Mouse (Mus musculus) intestine, embryonic 15.5 days (tissue): Measurements from ENCODE around the gene Aida. TPM values are rescaled to one million over a fixed set of nuclear protein-coding genes. Genes with fewer than 3 reads are reported as not detected.
"Not testable (repeated sequence)": the region's sequence is repeated elsewhere in the genome, so short reads cannot be mapped to it uniquely, and the experiment has no call there.

Experiments used
- ATAC-seq: fragments of 200-750 bp; cut with Nextera tagmentation; 2 replicates; pipeline ENCODE4 v1.8.0; 2017; ENCODE audit warnings: moderate TSS enrichment, moderate library complexity
- H3K27ac ChIP-seq: fragments of 300-500 bp; sonication (generic); 2 replicates; pipeline ENCODE4 v1.5.1; 2015; ENCODE audit warnings: mild to moderate bottlenecking, inconsistent platforms
- H3K27me3 ChIP-seq: fragments of 300-500 bp; sonication (generic); replicated peaks from 2 replicates; pipeline ENCODE4 v1.6.1; 2015; ENCODE audit warnings: inconsistent platforms
- H3K36me3 ChIP-seq: fragments of 300-500 bp; sonication (generic); 2 replicates; pipeline ENCODE4 v1.6.1; 2015; ENCODE audit warnings: inconsistent platforms
- H3K4me1 ChIP-seq: fragments of 300-500 bp; sonication (generic); replicated peaks from 2 replicates; pipeline ENCODE4 v1.6.1; 2015; ENCODE audit warnings: inconsistent platforms
- H3K4me2 ChIP-seq: fragments of 300-500 bp; sonication (generic); replicated peaks from 2 replicates; pipeline ENCODE4 v1.6.1; 2015; ENCODE audit warnings: mild to moderate bottlenecking, inconsistent platforms
- H3K4me3 ChIP-seq: fragments of 300-500 bp; sonication (generic); replicated peaks from 2 replicates; pipeline ENCODE4 v1.5.1; 2015; ENCODE audit warnings: inconsistent platforms
- H3K9ac ChIP-seq: fragments of 300-500 bp; sonication (generic); 2 replicates; pipeline ENCODE4 v1.6.1; 2015; ENCODE audit warnings: inconsistent platforms
- H3K9me3 ChIP-seq: fragments of 300-500 bp; sonication (generic); 2 replicates; pipeline ENCODE4 v1.6.1; 2016; ENCODE audit warnings: inconsistent platforms
- WGBS: fragments of 180-500 bp; shearing (Covaris S2); methylation state at CpG from one replicate; pipeline ENCODE4 v1.1.7; 2015; 5-methylcytosine and 5-hydroxymethylcytosine counted together
- polyA plus RNA-seq: library from polyadenylated mRNA; unstranded; fragments of >200 nt; fragmentation: Nextera tagmentation; extraction: Ambion mirVana; gene quantifications from 2 replicates; pipeline ENCODE4 v1.2.1, GENCODE M21; 2015

Aida gene
- polyA plus RNA-seq, 1 experiment from 2014 or later = 42.4 TPM

DNA sequence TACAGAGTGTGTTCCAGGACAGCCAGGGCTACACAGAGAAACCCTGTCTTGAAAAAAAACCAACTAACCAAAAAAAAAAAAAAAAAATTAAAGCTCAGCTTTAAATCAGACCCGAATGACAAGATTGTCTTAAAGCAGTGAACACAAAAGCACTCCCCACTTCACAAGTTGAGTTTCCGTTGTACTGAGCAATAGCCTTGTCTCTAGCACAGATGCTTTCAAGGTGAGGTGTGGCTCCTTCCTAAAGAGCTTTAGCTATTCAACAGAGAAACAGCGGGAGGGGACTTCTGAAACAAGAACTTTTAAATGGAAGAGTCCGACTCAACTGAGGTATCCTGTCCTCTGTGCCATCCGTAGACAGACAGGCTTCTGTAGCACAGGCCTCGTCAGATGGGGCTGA is 28.0 kb downstream of the Aida start:
- no peak overlapping the region for H3K27ac ChIP-seq
- 96% methylated on average over 6 of the region's 6 CpGs for WGBS
- no peaks in the 10 kb centered on the region for H3K4me1 ChIP-seq
- no peaks in the 10 kb centered on the region; the same call in 1 of the 2 replicates for H3K9me3 ChIP-seq
- no peak overlapping the region for H3K9ac ChIP-seq
- H3K4me3 ChIP-seq = no peak overlapping the region
- H3K36me3 ChIP-seq = peaks cover 43% of the 10 kb centered on the region
- H3K4me2 ChIP-seq = no peak overlapping the region
- no peaks in the 10 kb centered on the region for H3K27me3 ChIP-seq
- no peak for ATAC-seq

DNA sequence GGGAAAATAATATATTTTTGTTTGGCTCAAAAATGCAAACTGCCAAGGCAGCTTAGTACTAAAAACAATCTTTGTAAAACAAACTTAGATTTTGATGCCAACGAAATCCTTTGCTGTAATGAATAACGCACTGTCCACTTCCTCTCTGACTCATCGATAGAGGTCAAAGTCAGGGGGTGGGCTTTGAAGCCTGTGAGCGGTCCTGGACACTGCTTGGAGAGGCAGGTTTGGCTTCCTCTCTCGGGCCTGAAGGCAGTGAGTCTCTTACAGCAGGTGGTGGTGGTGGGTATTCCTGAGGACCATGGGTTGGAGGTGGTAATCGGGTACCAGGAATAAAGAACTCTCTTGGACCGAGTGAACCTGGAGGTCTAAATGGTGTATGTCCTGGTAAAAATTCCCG is 30.8 kb downstream of the Aida start:
- no peak for ATAC-seq
- peaks cover 50% of the 10 kb centered on the region for H3K36me3 ChIP-seq
- no peak overlapping the region for H3K4me2 ChIP-seq
- H3K9ac ChIP-seq = no peak overlapping the region
- H3K27me3 ChIP-seq = no peaks in the 10 kb centered on the region
- no peaks in the 10 kb centered on the region for H3K4me1 ChIP-seq
- no peak overlapping the region for H3K4me3 ChIP-seq
- H3K9me3 ChIP-seq = no peaks in the 10 kb centered on the region; the same call in 1 of the 2 replicates
- 91% methylated on average over 8 of the region's 8 CpGs for WGBS
- H3K27ac ChIP-seq = no peak overlapping the region

DNA sequence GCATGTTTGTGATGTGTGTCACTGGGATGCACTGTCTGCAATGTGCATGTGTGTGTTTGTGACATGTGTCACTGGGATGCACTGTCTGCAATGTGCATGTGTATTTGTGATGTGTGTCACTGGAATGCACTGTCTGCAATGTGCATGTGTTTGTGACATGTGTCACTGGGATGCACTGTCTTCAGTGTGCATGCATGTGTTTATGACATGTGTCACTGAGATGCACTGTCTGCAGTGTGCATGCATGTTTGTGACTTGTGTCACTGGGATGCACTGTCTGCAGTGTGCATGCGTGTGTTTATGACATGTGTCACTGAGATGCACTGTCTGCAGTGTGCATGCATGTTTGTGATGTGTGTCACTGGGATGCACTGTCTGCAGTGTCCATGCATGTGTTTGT is 46.5 kb downstream of the Aida start:
- not testable (repeated sequence) for H3K27ac ChIP-seq, H3K4me3 ChIP-seq, H3K4me1 ChIP-seq, ATAC-seq, H3K27me3 ChIP-seq, H3K9ac ChIP-seq, H3K9me3 ChIP-seq, H3K4me2 ChIP-seq
- peaks cover 17% of the 10 kb centered on the region for H3K36me3 ChIP-seq
- 97% methylated on average over 1 of the region's 1 CpGs for WGBS

DNA sequence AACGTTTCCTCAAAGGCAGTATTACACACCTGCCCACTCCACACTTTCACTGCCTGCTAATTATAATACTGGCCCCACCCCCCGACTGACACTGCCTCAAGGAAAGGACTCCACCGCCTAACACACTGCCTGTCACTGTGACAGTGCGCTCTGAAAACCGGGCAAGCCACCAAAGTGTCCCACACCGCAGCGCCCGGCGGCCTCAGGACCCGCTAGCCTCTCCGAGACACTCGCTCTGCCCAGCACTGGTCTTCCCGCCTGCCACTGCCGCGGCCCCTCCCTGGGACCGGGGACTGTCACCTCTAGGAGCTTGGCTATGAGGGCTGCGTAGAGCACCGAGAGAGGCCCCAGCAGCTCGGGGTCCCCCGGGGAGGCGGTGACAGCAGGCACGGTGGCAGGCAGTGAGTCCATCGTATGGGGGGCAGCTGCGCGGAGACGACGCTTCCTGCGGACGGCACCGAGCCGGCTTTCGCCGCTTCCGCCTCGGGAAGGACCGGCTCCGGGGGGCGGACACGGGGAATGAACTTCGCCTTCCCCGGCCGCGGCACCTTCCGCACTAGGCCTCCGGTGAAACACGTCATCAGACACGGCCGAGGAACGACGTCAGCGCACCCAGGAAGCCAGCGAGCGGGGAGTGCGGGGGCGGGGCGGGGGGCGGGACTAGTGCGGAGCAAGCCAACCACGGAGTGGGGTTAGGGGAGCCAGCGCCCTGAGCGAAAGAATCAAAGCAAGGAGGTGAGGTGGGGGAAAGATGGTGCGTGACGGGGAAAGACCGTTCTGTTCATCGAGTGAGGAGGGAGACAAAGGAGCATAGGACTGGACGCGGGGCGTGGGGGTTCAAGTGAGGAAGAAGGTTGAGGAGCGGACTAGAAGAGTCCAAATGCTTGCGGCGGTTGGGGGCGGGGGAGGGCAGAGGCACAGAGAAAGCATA is 48.8 kb downstream of the Aida start:
- H3K36me3 ChIP-seq = peaks cover 24% of the 10 kb centered on the region
- ATAC-seq = peak; percentile 99

DNA sequence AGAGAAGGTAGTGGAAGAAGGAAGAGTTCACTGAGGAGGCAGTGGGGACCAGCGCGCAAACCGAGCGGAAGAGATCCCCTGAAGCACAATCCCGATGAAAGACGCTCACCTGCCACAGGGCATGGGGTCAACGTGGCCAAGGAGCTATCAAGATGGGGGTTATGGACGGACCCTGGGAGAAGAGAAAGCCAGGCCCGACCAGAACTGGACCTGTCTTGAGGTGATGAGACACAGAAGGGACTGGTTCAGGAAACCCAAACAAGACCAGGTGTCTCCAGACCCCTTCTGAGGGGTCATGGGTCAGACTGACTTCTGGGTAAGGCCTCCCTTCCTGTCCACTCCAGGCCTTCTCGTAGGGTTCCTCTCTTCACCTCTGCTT is 49.4 kb downstream of the Aida start:
- no peak for ATAC-seq
- peak overlapping the region; percentile 18; the same call in 1 of the 2 replicates for H3K27ac ChIP-seq
- peak overlapping the region; percentile 97 for H3K4me3 ChIP-seq
- H3K9me3 ChIP-seq = no peaks in the 10 kb centered on the region
- no peaks in the 10 kb centered on the region for H3K27me3 ChIP-seq
- no peaks in the 10 kb centered on the region; the same call in 1 of the 2 replicates for H3K4me1 ChIP-seq
- peaks cover 24% of the 10 kb centered on the region for H3K36me3 ChIP-seq
- 4% methylated on average over 10 of the region's 10 CpGs for WGBS
- peak overlapping the region; percentile 92 for H3K9ac ChIP-seq
- H3K4me2 ChIP-seq = peak overlapping the region; percentile 88

More for the DNA sequence above, 48.8 kb downstream of the Aida start:
- H3K4me3 ChIP-seq = peak overlapping the region; percentile 97
- no peaks in the 10 kb centered on the region; the same call in 1 of the 2 replicates for H3K4me1 ChIP-seq
- no peaks in the 10 kb centered on the region for H3K27me3 ChIP-seq
- WGBS = under 1% methylated on average over 72 of the region's 72 CpGs
- peak overlapping the region; percentile 88 for H3K4me2 ChIP-seq
- peak overlapping the region; percentile 84 for H3K27ac ChIP-seq
- no peaks in the 10 kb centered on the region for H3K9me3 ChIP-seq
- peak overlapping the region; percentile 92 for H3K9ac ChIP-seq

DNA sequence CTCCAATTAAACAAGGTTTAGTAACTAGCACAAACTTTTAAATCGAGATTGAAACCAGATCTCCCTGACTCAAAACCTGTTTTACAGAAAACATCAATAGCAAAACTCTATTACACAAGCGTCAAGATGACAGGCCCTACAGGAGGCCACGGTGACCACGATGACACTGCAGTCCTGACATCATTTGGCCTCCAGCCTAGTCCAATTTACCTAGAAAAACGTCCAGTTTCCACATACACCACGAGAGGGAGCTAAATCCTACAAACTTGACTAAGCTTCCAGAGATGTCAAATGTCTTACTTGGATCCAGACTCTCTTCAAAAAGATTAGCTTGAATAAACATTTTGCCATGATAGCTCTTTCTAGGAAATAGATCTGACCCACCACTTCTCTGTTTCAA is 53.5 kb downstream of the Aida start:
- Histone ChIP-seq H3K4me3 (no peak overlapping the region), H3K27me3 (no peaks in the 10 kb centered on the region), H3K27ac (no peak overlapping the region), H3K36me3 (peaks cover 22% of the 10 kb centered on the region), H3K4me1 (no peaks in the 10 kb centered on the region; the same call in 1 of the 2 replicates), H3K4me2 (no peak overlapping the region), H3K9me3 (no peaks in the 10 kb centered on the region), H3K9ac (no peak overlapping the region)
- 22% methylated on average over 6 of the region's 6 CpGs for WGBS
- no peak for ATAC-seq

DNA sequence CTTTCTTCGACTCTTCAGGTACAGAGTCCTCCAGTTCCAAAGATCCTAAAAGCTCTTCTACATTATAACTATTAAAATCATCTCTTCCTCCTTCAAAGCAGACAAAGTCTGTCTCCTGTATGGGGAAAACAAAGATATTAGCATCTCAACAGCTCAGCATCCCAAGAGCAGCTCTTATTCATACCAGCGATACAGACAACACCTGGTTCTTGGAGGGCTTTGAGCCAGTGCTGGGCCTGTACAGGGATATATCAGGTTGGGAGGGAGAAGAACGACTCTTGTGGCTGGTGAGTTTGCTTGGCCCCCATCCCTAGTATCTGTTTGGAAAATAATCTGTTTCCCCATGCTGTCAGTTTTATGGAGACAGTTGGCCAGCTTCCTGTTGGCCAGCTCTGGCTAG is 62.5 kb downstream of the Aida start:
- Histone ChIP-seq H3K4me3 (no peak overlapping the region), H3K36me3 (peaks cover 36% of the 10 kb centered on the region), H3K9me3 (no peaks in the 10 kb centered on the region), H3K27me3 (no peaks in the 10 kb centered on the region), H3K4me1 (no peaks in the 10 kb centered on the region), H3K4me2 (no peak overlapping the region), H3K27ac (no peak overlapping the region), H3K9ac (no peak overlapping the region)
- 86% methylated on average over 3 of the region's 3 CpGs for WGBS
- no peak for ATAC-seq

DNA sequence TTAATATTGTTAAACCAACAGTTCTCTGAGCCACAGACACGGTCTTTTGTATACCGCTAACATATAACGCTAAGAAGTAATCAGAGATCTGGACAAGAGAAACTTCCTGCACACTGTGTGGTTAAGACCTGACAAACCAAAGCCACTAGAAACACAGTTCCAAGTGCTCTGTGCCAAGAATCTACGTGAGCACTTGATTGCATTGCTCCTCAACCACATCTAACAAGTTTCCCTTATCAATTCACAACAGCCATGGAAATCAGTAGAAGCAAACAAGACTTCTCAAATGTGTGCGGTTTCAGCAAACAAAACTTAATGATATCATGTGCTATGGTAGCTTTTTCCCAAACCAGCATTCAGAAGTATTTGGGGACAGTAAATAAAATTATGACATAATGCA is 65.9 kb downstream of the Aida start:
- peaks cover 37% of the 10 kb centered on the region for H3K36me3 ChIP-seq
- no peak overlapping the region for H3K4me2 ChIP-seq
- H3K4me3 ChIP-seq = no peak overlapping the region
- H3K9ac ChIP-seq = no peak overlapping the region
- ATAC-seq = no peak
- H3K27me3 ChIP-seq = no peaks in the 10 kb centered on the region
- H3K4me1 ChIP-seq = no peaks in the 10 kb centered on the region
- no peak overlapping the region for H3K27ac ChIP-seq
- no peaks in the 10 kb centered on the region for H3K9me3 ChIP-seq
- WGBS = 83% methylated on average over 5 of the region's 5 CpGs

DNA sequence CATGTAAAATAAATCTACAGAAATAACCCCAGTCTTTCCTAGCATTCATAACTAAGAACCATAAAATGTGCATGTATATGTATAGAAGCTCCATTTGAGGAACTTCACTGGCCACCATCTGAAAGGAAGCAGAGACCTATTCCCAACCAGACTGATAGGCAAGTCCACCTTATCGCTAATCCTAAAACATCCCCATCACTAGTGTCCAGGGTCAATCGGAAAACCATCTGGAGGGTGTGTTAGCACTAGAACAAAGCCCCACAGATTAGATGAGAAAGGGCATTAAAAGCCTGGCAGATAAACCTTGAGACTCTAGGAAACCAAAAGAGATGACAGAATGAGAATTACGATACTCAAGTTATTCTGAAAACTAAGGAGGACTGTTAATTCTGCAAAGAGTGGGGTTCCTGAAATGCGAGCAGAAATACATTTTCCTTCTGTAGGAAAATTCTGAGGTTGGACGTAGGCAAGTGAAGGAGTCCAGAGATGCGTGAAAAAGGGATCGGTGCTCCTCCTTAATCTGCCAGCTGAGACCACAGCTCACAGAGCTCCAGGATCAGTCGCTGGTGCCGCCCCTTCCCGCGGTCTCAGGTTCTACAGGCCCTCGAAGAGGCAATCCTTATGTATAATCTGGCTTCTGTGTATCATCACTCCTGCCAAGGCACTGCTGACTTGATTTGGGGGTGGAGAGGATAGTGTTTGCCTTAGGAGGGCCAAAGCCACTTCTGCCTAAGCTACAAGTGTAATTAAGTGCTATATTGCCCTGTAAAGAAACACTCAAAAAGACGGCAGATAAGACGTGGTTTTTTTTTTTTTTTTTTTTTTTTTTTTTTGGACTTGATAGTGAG is 66.6 kb downstream of the Aida start:
- Histone ChIP-seq H3K4me2 (no peak overlapping the region), H3K9me3 (no peaks in the 10 kb centered on the region), H3K4me3 (no peak overlapping the region), H3K36me3 (peaks cover 32% of the 10 kb centered on the region), H3K27me3 (no peaks in the 10 kb centered on the region), H3K4me1 (0 out of 2 replicates have a peak, but pooled peaks cover 5% of the 10 kb centered on the region), H3K27ac (no peak overlapping the region), H3K9ac (no peak overlapping the region)
- WGBS = 59% methylated on average over 14 of the region's 14 CpGs
- no peak for ATAC-seq

DNA sequence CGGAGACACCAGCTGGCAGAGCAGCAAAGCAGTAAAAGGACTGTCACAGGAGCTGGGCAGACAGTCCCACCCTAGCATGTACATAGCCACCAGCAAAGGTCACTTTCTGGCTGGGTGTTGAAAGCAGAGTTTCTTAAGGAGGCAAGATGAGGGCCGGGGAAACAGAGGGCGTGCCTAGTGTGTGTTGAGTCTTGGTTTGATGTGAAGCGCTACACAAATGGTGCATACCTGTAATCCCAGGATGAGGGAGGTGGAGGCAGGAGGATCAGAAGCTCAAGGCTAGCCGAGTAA is 67.1 kb downstream of the Aida start:
- H3K4me2 ChIP-seq = no peak overlapping the region
- H3K27ac ChIP-seq = no peak overlapping the region
- WGBS = 69% methylated on average over 5 of the region's 5 CpGs
- no peaks in the 10 kb centered on the region for H3K9me3 ChIP-seq
- ATAC-seq = peak; percentile 89
- H3K36me3 ChIP-seq = peaks cover 26% of the 10 kb centered on the region
- no peak overlapping the region for H3K9ac ChIP-seq
- H3K4me3 ChIP-seq = no peak overlapping the region
- H3K27me3 ChIP-seq = no peaks in the 10 kb centered on the region
- H3K4me1 ChIP-seq = peaks cover 10% of the 10 kb centered on the region

DNA sequence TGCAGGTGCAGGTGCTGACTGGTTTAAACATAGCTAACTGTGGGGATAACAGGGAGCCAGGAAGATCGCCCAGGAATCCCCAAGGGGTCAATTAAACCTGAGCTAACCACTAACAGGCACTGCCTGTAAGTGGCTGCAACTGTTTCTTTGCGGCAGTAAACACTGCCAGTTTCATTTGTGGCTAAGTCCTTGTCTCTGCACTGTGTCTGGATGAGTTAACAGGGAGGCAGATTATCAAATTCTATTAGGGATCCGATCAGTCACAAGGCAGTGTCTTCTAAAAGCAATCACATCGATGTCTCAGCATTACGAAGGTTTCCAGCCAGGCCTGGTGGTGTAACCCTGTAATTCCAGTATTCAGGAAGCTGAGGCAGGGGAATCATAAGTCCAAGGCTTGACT is 70.0 kb downstream of the Aida start:
- Histone ChIP-seq H3K36me3 (peaks cover 12% of the 10 kb centered on the region; the same call in 1 of the 2 replicates), H3K9ac (no peak overlapping the region), H3K4me1 (peaks cover 10% of the 10 kb centered on the region), H3K27me3 (no peaks in the 10 kb centered on the region), H3K4me3 (no peak overlapping the region), H3K27ac (no peak overlapping the region), H3K9me3 (no peaks in the 10 kb centered on the region), H3K4me2 (no peak overlapping the region)
- no peak for ATAC-seq
- WGBS = 80% methylated on average over 5 of the region's 5 CpGs

DNA sequence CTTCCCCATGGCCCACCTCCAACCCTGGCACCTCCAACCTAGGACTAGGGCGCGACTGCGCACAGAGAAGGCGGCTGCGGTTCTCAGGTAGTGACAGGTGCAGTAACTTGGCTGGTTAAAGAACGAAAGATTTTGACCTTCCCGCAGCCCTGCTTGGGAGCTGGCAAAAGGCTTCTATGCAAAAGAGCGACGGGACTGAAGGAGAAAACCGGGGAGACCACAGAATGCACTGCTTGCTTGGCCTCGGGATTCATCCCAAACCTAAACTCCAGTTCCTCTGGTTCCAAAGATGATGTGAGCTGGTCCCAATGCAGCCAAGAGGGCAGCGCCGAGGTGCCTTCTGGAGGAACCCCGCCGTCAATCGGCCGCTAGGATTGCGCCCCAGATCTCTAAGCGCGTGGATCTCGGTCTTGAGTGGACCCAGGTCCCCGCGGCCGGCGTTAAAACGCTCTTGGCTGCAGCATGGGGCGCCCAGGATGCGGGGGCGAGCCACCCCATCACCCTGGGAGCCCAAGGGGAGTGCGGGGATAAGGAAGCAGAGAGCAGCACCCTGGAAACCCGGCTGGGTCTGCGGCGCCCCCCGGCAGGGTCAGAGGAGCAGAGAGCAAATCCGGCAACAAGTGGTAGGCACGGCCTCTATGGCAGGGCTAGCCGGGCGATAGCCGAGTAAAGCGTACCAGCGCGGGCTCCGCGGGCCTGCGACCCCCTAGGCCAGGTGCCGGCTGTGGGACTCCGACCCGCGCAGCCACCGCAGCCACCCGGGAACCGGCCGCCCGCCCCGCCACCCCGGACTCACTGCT is 72.4 kb downstream of the Aida start:
- Histone ChIP-seq H3K36me3 (peaks cover 11% of the 10 kb centered on the region; the same call in 1 of the 2 replicates), H3K4me3 (peak overlapping the region; percentile 89), H3K27ac (peak overlapping the region; percentile 60; the same call in 1 of the 2 replicates), H3K27me3 (no peaks in the 10 kb centered on the region), H3K9me3 (no peaks in the 10 kb centered on the region), H3K4me2 (peak overlapping the region; percentile 89), H3K4me1 (peaks cover 10% of the 10 kb centered on the region), H3K9ac (peak overlapping the region; percentile 86)
- peak; percentile 78 for ATAC-seq
- under 1% methylated on average over 56 of the region's 56 CpGs for WGBS
